Mouse (Mus musculus): ENCODE measurements around the gene Fam174a. TPM values are rescaled to one million over a fixed set of nuclear protein-coding genes. Genes with fewer than 3 reads are reported as not detected.

Gene Fam174a
- polyA plus RNA-seq, 1 experiment from 2014 or later = 25.7 TPM

DNA sequence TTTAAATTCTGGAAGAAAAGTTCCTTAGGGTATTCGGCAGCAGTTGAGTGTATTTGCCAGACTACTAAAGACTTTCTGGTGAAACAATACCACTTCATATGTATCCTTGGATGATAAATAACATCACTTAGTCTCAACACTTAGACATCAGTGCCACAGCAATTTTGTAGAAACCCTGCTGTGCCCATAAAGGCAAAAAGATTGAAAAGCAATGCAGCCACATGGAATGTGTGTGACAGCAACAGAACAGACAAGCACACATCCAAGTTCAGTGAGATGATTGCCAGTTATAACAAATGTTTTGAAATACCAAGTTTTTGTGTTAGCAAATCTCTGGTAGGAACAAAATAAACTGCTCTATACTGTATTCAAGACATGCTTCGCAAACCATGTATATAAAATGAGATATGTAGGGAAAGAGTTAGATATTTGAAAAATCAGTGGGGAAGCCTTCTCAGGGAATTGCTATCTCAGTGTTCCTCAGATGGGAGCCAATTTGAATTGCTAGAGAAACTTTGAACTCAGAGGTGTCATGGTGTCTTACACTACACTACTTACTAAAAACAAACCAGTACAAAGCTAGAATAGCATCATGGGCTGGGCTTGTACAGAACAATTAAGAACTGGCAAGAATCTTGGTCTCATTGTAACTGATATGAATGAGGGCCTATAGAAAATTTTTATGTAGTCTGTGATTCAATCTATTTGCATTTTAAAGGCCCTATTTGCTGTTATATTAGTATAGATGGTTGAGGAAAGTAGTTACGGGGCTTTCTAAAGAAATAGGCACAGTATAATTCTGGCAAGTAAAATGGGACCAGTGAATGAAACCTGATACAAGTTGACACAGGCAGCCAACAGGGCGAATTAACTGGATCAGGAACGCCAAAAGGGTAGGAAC lies 30.4 kb downstream of the Fam174a start:
- no peak for ATAC-seq (ENCODE audit: insufficient number of reproducible peaks, insufficient read depth, low FRiP score, low TSS enrichment)
- H3K9me3 ChIP-seq = no peaks in the 10 kb centered on the region
- H3K27ac ChIP-seq = no peak overlapping the region
- no peak overlapping the region for H3K4me3 ChIP-seq
- no peak overlapping the region for H3K4me2 ChIP-seq (replicated peaks)
- WGBS = 66% methylated on average over 5 of the region's 5 CpGs
- no peaks in the 10 kb centered on the region for H3K4me1 ChIP-seq
- H3K27me3 ChIP-seq = no peaks in the 10 kb centered on the region
- H3K36me3 ChIP-seq = no peaks in the 10 kb centered on the region
- no peak overlapping the region for H3K9ac ChIP-seq

DNA sequence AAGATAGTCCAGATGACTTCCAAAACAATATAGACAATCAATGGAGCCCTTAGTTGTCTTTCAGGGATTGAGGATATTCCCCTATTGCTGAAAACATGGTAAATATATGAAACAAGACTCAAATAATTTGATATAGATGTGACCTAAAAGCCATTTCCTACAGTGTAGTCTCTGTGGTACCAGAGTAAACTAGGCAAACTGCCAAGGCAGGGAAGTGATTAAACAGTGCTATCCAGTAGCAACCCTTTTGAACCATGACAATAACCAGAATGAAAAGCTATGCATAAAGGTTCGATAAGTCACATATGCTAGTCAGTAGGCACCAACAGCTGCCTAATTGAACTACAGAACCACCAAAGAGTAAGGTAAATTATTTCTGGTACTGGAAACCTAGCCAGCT lies 40.7 kb downstream of the Fam174a start:
- no peak overlapping the region for H3K4me2 ChIP-seq (replicated peaks)
- H3K9ac ChIP-seq = no peak overlapping the region
- H3K27me3 ChIP-seq = no peaks in the 10 kb centered on the region
- WGBS = 91% methylated on average over 1 of the region's 1 CpGs
- no peak overlapping the region for H3K27ac ChIP-seq
- H3K9me3 ChIP-seq = no peaks in the 10 kb centered on the region
- no peak for ATAC-seq (ENCODE audit: insufficient number of reproducible peaks, insufficient read depth, low FRiP score, low TSS enrichment)
- no peaks in the 10 kb centered on the region for H3K4me1 ChIP-seq
- no peaks in the 10 kb centered on the region for H3K36me3 ChIP-seq
- H3K4me3 ChIP-seq = no peak overlapping the region

DNA sequence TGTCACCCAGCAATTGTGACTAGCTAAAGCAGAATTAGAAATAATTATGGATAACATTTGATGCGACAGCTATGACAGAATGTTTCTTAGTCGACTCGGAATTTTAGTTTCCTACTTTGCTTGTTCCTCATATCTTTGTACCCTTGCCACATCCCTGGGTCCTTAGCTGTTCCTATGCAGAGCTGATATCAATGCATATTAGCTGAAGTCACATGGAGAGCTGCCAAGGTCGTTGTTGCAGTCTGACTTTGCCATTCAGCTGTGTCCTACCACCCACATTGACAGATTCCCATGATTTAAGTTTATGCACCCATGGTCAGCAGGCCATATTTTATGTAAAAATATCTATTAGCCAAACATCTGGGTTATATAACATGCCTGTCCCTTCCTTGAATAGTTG lies 43.5 kb downstream of the Fam174a start:
- no peaks in the 10 kb centered on the region for H3K27me3 ChIP-seq
- H3K9ac ChIP-seq = no peak overlapping the region
- no peak for ATAC-seq (ENCODE audit: insufficient number of reproducible peaks, insufficient read depth, low FRiP score, low TSS enrichment)
- no peaks in the 10 kb centered on the region for H3K4me1 ChIP-seq
- H3K4me2 ChIP-seq (replicated peaks) = no peak overlapping the region
- no peaks in the 10 kb centered on the region for H3K36me3 ChIP-seq
- no peak overlapping the region for H3K4me3 ChIP-seq
- H3K9me3 ChIP-seq = no peaks in the 10 kb centered on the region
- H3K27ac ChIP-seq = no peak overlapping the region
- 63% methylated on average over 4 of the region's 4 CpGs for WGBS

DNA sequence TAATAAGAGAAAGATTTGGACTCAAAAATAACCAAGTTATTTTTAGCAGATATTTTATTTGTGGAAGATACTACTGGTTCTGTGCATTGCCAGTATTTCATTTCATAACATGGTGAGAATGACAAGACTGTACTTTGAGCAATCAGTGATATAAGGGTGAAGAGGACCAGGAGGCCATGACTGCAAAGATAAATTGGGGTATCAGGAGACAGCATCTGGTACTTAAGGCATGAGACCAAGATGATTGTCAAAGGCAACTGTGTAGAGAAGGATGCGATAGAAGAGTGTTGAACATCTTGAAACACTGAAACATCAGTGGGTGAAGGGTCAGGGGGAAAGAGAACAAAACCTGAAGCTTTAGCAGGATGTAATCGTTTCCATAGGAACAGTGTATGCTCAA lies 50.3 kb downstream of the Fam174a start:
- H3K36me3 ChIP-seq = no peaks in the 10 kb centered on the region
- H3K9ac ChIP-seq = no peak overlapping the region
- no peaks in the 10 kb centered on the region for H3K4me1 ChIP-seq

DNA sequence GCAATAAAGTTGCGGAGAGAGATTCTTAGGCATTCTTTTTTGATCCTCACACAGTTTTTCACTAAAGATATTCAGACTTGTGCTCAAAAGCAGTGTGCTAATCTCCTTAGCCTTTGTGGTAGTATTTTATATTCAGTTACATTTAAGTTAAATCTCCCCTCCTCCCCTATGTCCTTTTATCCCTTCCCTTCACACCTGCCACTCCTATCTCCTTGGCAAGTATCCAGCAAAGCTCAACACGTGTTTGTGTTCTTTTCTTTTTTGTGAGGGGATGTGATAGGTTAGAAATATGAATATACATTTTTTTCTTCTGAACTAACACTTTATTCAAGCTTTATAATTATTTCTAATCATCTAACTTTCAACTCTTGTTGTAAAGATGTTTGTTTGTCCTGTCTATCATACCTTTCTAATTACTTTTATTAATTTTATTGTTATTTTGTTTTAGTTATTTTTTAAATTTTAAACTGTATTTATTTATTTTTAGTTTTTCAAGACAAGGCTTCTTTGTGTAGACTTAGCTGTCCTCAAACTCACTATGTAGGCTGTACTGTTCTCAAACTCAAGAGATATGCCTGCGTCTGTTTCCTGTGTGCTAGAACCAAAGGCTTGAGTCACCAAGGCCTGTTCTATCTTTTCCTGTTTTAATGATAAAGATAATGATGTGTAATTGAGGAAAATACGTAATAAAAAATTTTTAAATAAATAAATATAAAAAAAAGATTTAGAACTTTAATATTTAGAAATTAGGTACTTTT lies 53.4 kb downstream of the Fam174a start:
- no peaks in the 10 kb centered on the region for H3K9me3 ChIP-seq
- no peak for ATAC-seq (ENCODE audit: insufficient number of reproducible peaks, insufficient read depth, low FRiP score, low TSS enrichment)
- H3K9ac ChIP-seq = no peak overlapping the region
- no peaks in the 10 kb centered on the region for H3K36me3 ChIP-seq
- no peak overlapping the region for H3K4me2 ChIP-seq (replicated peaks)
- no peaks in the 10 kb centered on the region for H3K4me1 ChIP-seq
- no peak overlapping the region for H3K27ac ChIP-seq
- no peak overlapping the region for H3K4me3 ChIP-seq
- WGBS = 73% methylated on average over 4 of the region's 4 CpGs
- H3K27me3 ChIP-seq = no peaks in the 10 kb centered on the region

More for the DNA sequence above, 50.3 kb downstream of the Fam174a start:
- ATAC-seq (ENCODE audit: insufficient number of reproducible peaks, insufficient read depth, low FRiP score, low TSS enrichment) = no peak
- Histone ChIP-seq H3K27me3 (no peaks in the 10 kb centered on the region), H3K27ac (no peak overlapping the region), H3K4me3 (no peak overlapping the region), H3K9me3 (no peaks in the 10 kb centered on the region), H3K4me2 (replicated peaks) (no peak overlapping the region)
- 85% methylated on average over 2 of the region's 2 CpGs for WGBS

DNA sequence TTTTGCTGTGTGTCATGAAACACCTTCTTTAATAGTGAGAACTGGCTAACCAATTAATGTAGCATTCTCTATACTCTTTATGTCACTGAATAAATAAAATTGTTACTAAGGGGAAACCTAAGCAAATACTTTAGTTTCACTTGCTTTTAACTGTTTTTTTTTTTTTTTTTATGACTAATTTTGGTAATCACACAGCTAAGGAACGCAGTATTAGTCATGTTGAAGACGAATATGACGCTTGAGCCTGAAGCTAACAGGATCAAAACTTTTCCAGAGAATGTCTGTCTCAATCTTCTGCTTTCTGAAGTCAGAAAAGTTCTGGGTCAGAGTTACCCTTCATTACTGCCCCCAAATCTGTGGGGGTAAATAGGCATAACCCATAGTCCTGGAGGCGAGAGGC lies 54.3 kb downstream of the Fam174a start:
- 88% methylated on average over 4 of the region's 4 CpGs for WGBS
- no peak for ATAC-seq (ENCODE audit: insufficient number of reproducible peaks, insufficient read depth, low FRiP score, low TSS enrichment)

DNA sequence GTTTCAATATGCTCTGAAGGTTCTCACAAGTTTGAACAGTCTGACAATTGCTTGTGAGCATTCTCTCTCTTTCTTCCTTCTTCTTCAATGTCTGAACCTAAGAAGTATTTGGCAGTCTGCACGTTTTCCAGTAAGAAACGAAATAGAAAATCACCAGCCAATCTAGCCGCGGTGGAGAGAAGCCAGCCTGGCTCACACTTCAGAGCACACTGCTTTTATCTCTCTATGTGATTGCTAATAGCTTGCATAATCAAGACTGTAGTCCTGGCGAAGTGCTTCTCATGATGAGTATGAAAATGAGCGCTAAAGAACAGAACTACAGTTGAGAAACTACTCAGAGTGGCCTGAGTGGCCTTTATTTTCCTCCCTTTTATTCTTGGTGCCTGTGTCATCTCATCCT lies 62.0 kb downstream of the Fam174a start:
- Histone ChIP-seq H3K4me3 (no peak overlapping the region), H3K4me1 (no peaks in the 10 kb centered on the region), H3K4me2 (replicated peaks) (no peak overlapping the region), H3K9me3 (no peaks in the 10 kb centered on the region), H3K36me3 (no peaks in the 10 kb centered on the region), H3K27ac (no peak overlapping the region), H3K27me3 (no peaks in the 10 kb centered on the region), H3K9ac (no peak overlapping the region)
- WGBS = 74% methylated on average over 6 of the region's 6 CpGs
- no peak for ATAC-seq (ENCODE audit: insufficient number of reproducible peaks, insufficient read depth, low FRiP score, low TSS enrichment)

More for the DNA sequence above, 54.3 kb downstream of the Fam174a start:
- H3K4me1 ChIP-seq = no peaks in the 10 kb centered on the region
- H3K9me3 ChIP-seq = no peaks in the 10 kb centered on the region
- no peak overlapping the region for H3K4me3 ChIP-seq
- no peak overlapping the region for H3K4me2 ChIP-seq (replicated peaks)
- H3K27ac ChIP-seq = no peak overlapping the region
- no peaks in the 10 kb centered on the region for H3K27me3 ChIP-seq
- no peaks in the 10 kb centered on the region for H3K36me3 ChIP-seq
- H3K9ac ChIP-seq = no peak overlapping the region

DNA sequence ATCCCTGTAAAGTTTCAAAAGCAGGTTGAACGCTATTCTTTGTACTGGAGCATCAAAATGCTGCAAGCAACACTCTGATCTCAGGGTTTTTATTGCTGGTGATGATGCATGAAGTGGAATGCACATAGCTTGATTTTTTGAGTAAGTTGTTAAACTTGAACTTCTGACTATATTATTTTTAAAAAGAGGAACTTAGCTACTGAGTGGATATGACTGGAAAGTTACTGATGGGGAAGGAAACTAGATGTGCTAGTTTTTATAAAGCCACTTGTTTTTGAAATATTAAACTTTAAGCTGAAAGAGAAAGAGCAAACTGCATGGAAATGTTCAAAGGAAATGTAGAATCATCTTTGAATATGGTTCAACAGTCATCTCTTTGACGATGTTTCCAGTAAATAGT lies 67.6 kb downstream of the Fam174a start:
- H3K4me2 ChIP-seq (replicated peaks) = no peak overlapping the region
- 79% methylated on average over 2 of the region's 2 CpGs for WGBS
- no peak for ATAC-seq (ENCODE audit: insufficient number of reproducible peaks, insufficient read depth, low FRiP score, low TSS enrichment)

More for the DNA sequence above, 67.6 kb downstream of the Fam174a start:
- H3K27me3 ChIP-seq = no peaks in the 10 kb centered on the region
- H3K27ac ChIP-seq = no peak overlapping the region
- H3K9ac ChIP-seq = no peak overlapping the region
- H3K9me3 ChIP-seq = no peaks in the 10 kb centered on the region
- H3K4me1 ChIP-seq = no peaks in the 10 kb centered on the region
- H3K36me3 ChIP-seq = no peaks in the 10 kb centered on the region
- H3K4me3 ChIP-seq = no peak overlapping the region
